Mouse (Mus musculus) bone marrow macrophage, adult 2 months (primary cell): ENCODE results near the gene Plekhh1.

Experiments
- CTCF ChIP-seq: IDR thresholded peaks from 2 replicates; pipeline ENCODE4 v1.5.1; 2012; ENCODE audit warnings: low read depth, mild to moderate bottlenecking, low read length, moderate library complexity
- POLR2A ChIP-seq: IDR thresholded peaks from 2 replicates; pipeline ENCODE4 v1.6.1; 2012; ENCODE audit warnings: mild to moderate bottlenecking, low read depth, low read length, borderline replicate concordance

- TF ChIP-seq CTCF, result no peak
- TF ChIP-seq POLR2A, result no peak
Observed at GRCm38 (mm10) chr12:79034331-79034730, 5.4 kb downstream of the Plekhh1 start.
